Mouse (Mus musculus) small intestine, adult 2 months (tissue): ENCODE results near the gene Prkaa1. TPM values are rescaled to one million over a fixed set of nuclear protein-coding genes. Genes with fewer than 3 reads are reported as not detected.

ENCODE experiments used
- H3K27ac ChIP-seq: fragments of 200-500 bp; 2 replicates; pipeline ENCODE4 v1.5.1; 2012; ENCODE audit warnings: low read depth, low read length, control low read depth, inconsistent platforms; ENCODE audit not compliant: insufficient read depth
- H3K27me3 ChIP-seq: fragments of 200-500 bp; 2 replicates; pipeline ENCODE4 v1.6.1; 2012; ENCODE audit warnings: mild to moderate bottlenecking, moderate library complexity, low read length, inconsistent platforms; ENCODE audit not compliant: control insufficient read depth, insufficient read depth
- H3K36me3 ChIP-seq: fragments of 200-500 bp; 2 replicates; pipeline ENCODE4 v1.6.1; 2012; ENCODE audit warnings: mild to moderate bottlenecking, low read length, control low read depth, inconsistent platforms; ENCODE audit not compliant: control insufficient read depth, insufficient read depth
- H3K4me1 ChIP-seq: fragments of 200-500 bp; 2 replicates; pipeline ENCODE4 v1.6.1; 2012; ENCODE audit warnings: low read length, inconsistent platforms, mixed read lengths; ENCODE audit not compliant: control insufficient read depth, insufficient read depth, insufficient read length
- H3K4me3 ChIP-seq: fragments of 200-500 bp; 2 replicates; pipeline ENCODE4 v1.5.1; 2012; ENCODE audit warnings: low read depth, mild to moderate bottlenecking, control low read depth, inconsistent platforms, low read length, moderate library complexity
- CTCF ChIP-seq: fragments of 200-500 bp; IDR thresholded peaks from 2 replicates; pipeline ENCODE4 v1.5.1; 2012; ENCODE audit warnings: low read depth, mild to moderate bottlenecking, control low read depth, inconsistent platforms, low read length, moderate library complexity, mixed read lengths; ENCODE audit not compliant: insufficient replicate concordance, insufficient read length; ENCODE audit errors: extremely low read depth
- POLR2A ChIP-seq: fragments of 200-500 bp; IDR thresholded peaks from 2 replicates; pipeline ENCODE4 v1.6.1; 2012; ENCODE audit warnings: low read depth, mild to moderate bottlenecking, control low read depth, inconsistent platforms, low read length, moderate library complexity
- WGBS: fragments of 180-500 bp; shearing (Covaris S2); methylation state at CpG from one replicate; pipeline ENCODE4 v1.1.7; 2018; 5-methylcytosine and 5-hydroxymethylcytosine counted together
- polyA plus RNA-seq: library from polyadenylated mRNA; depleted of rRNA; stranded (reverse); fragments of >200 nt; gene quantifications from 2 replicates; pipeline ENCODE4 v1.2.3, GENCODE M21; 2012

Gene Prkaa1
- polyA plus RNA-seq, 1 experiment = 1.1 TPM

- WGBS = 64% methylated on average over 1 of the region's 1 CpGs
- peaks cover 4% of the 10 kb centered on the region; the same call in 1 of the 2 replicates for H3K4me1 ChIP-seq
- H3K4me3 ChIP-seq = no peak overlapping the region
- peaks cover 3% of the 10 kb centered on the region; the same call in 1 of the 2 replicates for H3K36me3 ChIP-seq
- H3K27me3 ChIP-seq = no peaks in the 10 kb centered on the region
- no peak overlapping the region for H3K27ac ChIP-seq
- TF ChIP-seq CTCF = no peak
- no peak for TF ChIP-seq POLR2A
These were observed 13.7 kb downstream of the Prkaa1 start for GRCm38 (mm10) chr15:5157386-5157785.

GRCm38 (mm10) chr15:5158827-5159226 is 15.2 kb downstream of the Prkaa1 start:
- no peaks in the 10 kb centered on the region for H3K27me3 ChIP-seq
- 22% methylated on average over 6 of the region's 6 CpGs for WGBS
- H3K4me1 ChIP-seq = peaks cover 4% of the 10 kb centered on the region; the same call in 1 of the 2 replicates
- H3K36me3 ChIP-seq = peaks cover 9% of the 10 kb centered on the region
- H3K27ac ChIP-seq = no peak overlapping the region
- H3K4me3 ChIP-seq = no peak overlapping the region
- no peak for TF ChIP-seq CTCF
- no peak for TF ChIP-seq POLR2A

- Histone ChIP-seq H3K27me3 (no peaks in the 10 kb centered on the region), H3K4me3 (no peak overlapping the region), H3K4me1 (no peaks in the 10 kb centered on the region), H3K36me3 (peaks cover 39% of the 10 kb centered on the region), H3K27ac (no peak overlapping the region)
- TF ChIP-seq CTCF (no peak), POLR2A (no peak)
- WGBS = 84% methylated on average over 12 of the region's 12 CpGs
These were observed 21.6 kb downstream of the Prkaa1 start for GRCm38 (mm10) chr15:5165121-5165773.

- WGBS = 91% methylated on average over 12 of the region's 12 CpGs
- no peak overlapping the region for H3K4me3 ChIP-seq
These were observed 29.7 kb downstream of the Prkaa1 start for GRCm38 (mm10) chr15:5173217-5173820.

GRCm38 (mm10) chr15:5184668-5185330 is 41.1 kb downstream of the Prkaa1 start:
- WGBS = 11% methylated on average over 11 of the region's 11 CpGs
- TF ChIP-seq POLR2A (no peak), CTCF (no peak)
- Histone ChIP-seq H3K27me3 (no peaks in the 10 kb centered on the region), H3K27ac (peak overlapping the region; percentile 33), H3K4me1 (no peaks in the 10 kb centered on the region; the same call in 1 of the 2 replicates), H3K4me3 (peak overlapping the region; percentile 95), H3K36me3 (peaks cover 4% of the 10 kb centered on the region)

More at GRCm38 (mm10) chr15:5173217-5173820, 29.7 kb downstream of the Prkaa1 start:
- H3K27ac ChIP-seq = no peak overlapping the region
- H3K27me3 ChIP-seq = no peaks in the 10 kb centered on the region
- H3K36me3 ChIP-seq = peaks cover 57% of the 10 kb centered on the region
- H3K4me1 ChIP-seq = no peaks in the 10 kb centered on the region
- TF ChIP-seq CTCF (no peak), POLR2A (no peak)

- no peaks in the 10 kb centered on the region for H3K27me3 ChIP-seq
- no peaks in the 10 kb centered on the region; the same call in 1 of the 2 replicates for H3K4me1 ChIP-seq
- H3K27ac ChIP-seq = peak within 1 kb of the TSS; percentile 91
- peak within 1 kb of the TSS; percentile 95 for H3K4me3 ChIP-seq
- WGBS = under 1% methylated on average over 55 of the region's 55 CpGs
- TF ChIP-seq POLR2A (peak; percentile 42), CTCF (no peak; the same call in 1 of the 2 replicates)
- peaks cover 5% of the 10 kb centered on the region for H3K36me3 ChIP-seq
These were observed 42.0 kb downstream of the Prkaa1 start, which contains the start of gene Ttc33 for GRCm38 (mm10) chr15:5185366-5186292. Gene Ttc33, plus strand, starts transcription at chr15:5185525.
